Mouse (Mus musculus) adrenal gland, adult 10 weeks (tissue): ENCODE results near the gene Gabra4. TPM values are rescaled to one million over a fixed set of nuclear protein-coding genes. Genes with fewer than 3 reads are reported as not detected.

Experiments used
- polyA plus RNA-seq: library from polyadenylated mRNA; stranded (reverse); fragments of 350-450 nt; fragmentation: Illumina TruSeq; extraction: RNeasy Lipid Tissue Mini Kit (QIAGEN cat#74804); gene quantifications from one replicate; pipeline ENCODE4 v1.2.3, GENCODE M21; 2014; ENCODE audit warnings: low read depth, low replicate concordance

Gene Gabra4
- 0.93 TPM for polyA plus RNA-seq

DNA sequence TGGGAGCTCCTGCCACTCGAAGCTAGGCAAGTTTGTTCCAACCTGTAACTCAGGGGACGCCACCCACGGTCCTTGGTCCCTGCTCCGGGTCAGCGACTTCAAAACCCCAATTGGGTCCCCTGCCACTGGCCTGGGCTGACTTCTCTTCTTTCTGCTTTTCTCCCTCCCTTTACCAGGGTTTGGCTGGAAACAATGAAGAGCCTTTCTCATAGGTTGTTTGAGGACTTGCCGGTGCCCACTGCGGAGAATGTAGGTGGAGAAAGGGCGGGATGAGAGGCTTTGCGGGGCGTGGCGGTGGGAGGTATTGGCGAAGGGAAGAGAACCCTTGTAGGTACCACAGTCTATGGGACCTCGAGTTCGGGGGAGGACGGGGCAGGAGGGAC is at the start of gene Gabra4:
Gene Gabra4, minus strand, starts transcription at position 194 of the 383 bp plus-strand sequence.

DNA sequence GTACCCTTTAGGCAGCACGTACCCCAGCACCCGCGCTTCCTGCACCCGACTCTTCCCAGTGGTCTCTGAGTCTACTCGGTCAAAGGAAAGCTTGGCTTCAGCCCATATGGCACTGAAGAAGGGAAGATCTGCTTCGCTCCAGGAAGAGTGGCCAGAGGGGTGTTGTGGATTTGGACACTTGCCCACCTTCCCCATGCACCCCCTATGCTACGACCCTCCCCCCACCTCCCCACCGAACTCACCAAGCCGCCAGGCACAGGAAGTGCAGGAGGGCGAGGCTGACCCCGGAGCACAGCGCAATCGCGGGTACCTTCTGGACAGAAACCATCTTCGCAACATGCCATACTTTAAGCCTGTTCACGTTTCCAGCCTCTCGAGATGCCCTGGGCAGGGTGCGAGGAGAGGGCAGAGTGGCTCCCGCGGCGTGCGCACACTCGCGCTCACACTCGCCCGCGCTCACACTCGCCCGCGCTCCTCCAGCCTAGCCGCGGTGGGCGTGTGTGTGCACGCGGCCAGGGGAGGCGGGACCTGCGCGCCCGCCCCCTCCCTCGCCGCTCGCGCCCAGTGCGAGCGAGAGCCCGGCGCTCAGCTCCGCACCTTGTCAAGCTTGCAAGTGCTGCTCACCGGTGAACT is 510 bp downstream of the Gabra4 start, which contains the start of gene Gabrb1:
Gene Gabrb1, plus strand, starts transcription at position 632 of the 633 bp plus-strand sequence.

DNA sequence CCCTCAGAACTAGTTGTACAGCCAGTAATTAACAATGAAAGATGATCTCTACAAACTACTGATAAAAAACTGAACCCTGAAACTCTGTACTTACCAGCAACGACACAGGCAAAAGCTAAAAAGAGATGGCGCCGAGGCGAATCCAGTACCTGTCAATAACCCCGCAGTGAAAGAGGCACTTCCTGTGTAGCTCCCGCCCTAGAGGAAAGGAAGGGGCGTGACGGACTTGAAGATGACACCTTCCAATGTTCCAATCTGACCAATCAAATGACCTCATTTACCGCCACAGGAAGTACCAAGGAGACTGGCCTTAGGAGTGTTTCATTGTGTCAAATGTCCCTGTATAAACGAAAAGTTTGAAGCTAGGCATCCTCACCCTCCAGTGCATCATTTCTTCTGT is 110.0 kb downstream of the Gabra4 start, which contains the start of gene Cox7b2:
Gene Cox7b2, minus strand, starts transcription at position 127 of the 400 bp plus-strand sequence.

Other genes starting within 250 kb of the Gabra4 start
- not detected for gene Cox7b2, start 110.1 kb downstream of the Gabra4 start, polyA plus RNA-seq
- gene Gabrb1, start 195 bp downstream of the Gabra4 start, polyA plus RNA-seq = 0.35 TPM